Mouse (Mus musculus) megakaryocyte progenitor cell, adult 5-6 weeks (primary cell): ENCODE results near the gene Serpinb9c. TPM values are rescaled to one million over a fixed set of nuclear protein-coding genes. Genes with fewer than 3 reads are reported as not detected.
"Not testable (repeated sequence)": the region's sequence is repeated elsewhere in the genome, so short reads cannot be mapped to it uniquely, and the experiment has no call there.

Source experiments
- ATAC-seq: replicated peaks from 2 replicates; pipeline ENCODE4 v1.8.0; 2016; ENCODE audit warnings: mild to moderate bottlenecking, moderate TSS enrichment, inconsistent platforms; ENCODE audit not compliant: poor library complexity
- total RNA-seq, 2 experiments: library from RNA; stranded (forward) in 1 of 2; stranded (reverse) in 1 of 2; fragments of 157-497, 149-512 nt in 1 of 2; fragments of 200-1000 nt in 1 of 2; gene quantifications; 2 replicates each; pipeline versions ENCODE4 v1.2.3 to v1.2.4; 2015 to 2017

Gene Serpinb9c
- total RNA-seq (2015), result not detected in 2 replicates
- total RNA-seq (2017), result not detected in 2 replicates

GRCm38 (mm10) chr13:33159642-33160041 lies at the start of gene Serpinb9c:
Gene Serpinb9c (minus strand): TSS chr13:33159742.
- ATAC-seq, result no peak

- ATAC-seq, result no peak
Observed at GRCm38 (mm10) chr13:33199740-33200139, 40.2 kb upstream of the Serpinb9c start.

- ATAC-seq, result no peak
Observed at GRCm38 (mm10) chr13:33192659-33193058, 33.1 kb upstream of the Serpinb9c start, which contains the start of gene Serpinb9d. Gene Serpinb9d (plus strand): TSS chr13:33192959.

GRCm38 (mm10) chr13:33190486-33190885 lies 30.9 kb upstream of the Serpinb9c start:
- not testable (repeated sequence) for ATAC-seq

- ATAC-seq, result no peak
Observed at GRCm38 (mm10) chr13:33141435-33141834, 18.1 kb downstream of the Serpinb9c start.

GRCm38 (mm10) chr13:33137717-33138116 lies 21.8 kb downstream of the Serpinb9c start:
- no peak for ATAC-seq

GRCm38 (mm10) chr13:33113054-33113453 lies 46.5 kb downstream of the Serpinb9c start:
- no peak for ATAC-seq

- ATAC-seq, result no peak
Observed at GRCm38 (mm10) chr13:33105626-33106025, 53.9 kb downstream of the Serpinb9c start.

Other genes with a start within 250 kb of the Serpinb9c start
- gene Serpinb6b, start 194.5 kb downstream of the Serpinb9c start, total RNA-seq (2015), result 2.7 and 5.7 TPM in 2 replicates
- 2.2 and 8.1 TPM in 2 replicates for gene Serpinb6b, start 194.5 kb downstream of the Serpinb9c start, total RNA-seq (2017)
- 3.9 and 4.0 TPM in 2 replicates for gene Serpinb9, start 156.5 kb downstream of the Serpinb9c start, total RNA-seq (2015)
- 2.0 and 3.0 TPM in 2 replicates for gene Serpinb9, start 156.5 kb downstream of the Serpinb9c start, total RNA-seq (2017)
- gene Serpinb9b, start 132.3 kb downstream of the Serpinb9c start, total RNA-seq (2015), result not detected in 2 replicates
- not detected in 2 replicates for gene Serpinb9b, start 132.3 kb downstream of the Serpinb9c start, total RNA-seq (2017)
- gene Serpinb1b, start 81.2 kb downstream of the Serpinb9c start, total RNA-seq (2015), result 0.37 TPM in 1 of 2 replicates, not detected in the other
- not detected in 2 replicates for gene Serpinb1b, start 81.2 kb downstream of the Serpinb9c start, total RNA-seq (2017)
- not detected in 2 replicates for gene Serpinb9d, start 33.2 kb upstream of the Serpinb9c start, total RNA-seq (2015)
- gene Serpinb9d, start 33.2 kb upstream of the Serpinb9c start, total RNA-seq (2017), result not detected in 2 replicates
- not detected in 2 replicates for gene Serpinb9e, start 89.9 kb upstream of the Serpinb9c start, total RNA-seq (2015)
- not detected in 2 replicates for gene Serpinb9e, start 89.9 kb upstream of the Serpinb9c start, total RNA-seq (2017)
- not detected in 2 replicates for gene Serpinb9f, start 164.3 kb upstream of the Serpinb9c start, total RNA-seq (2015)
- not detected in 2 replicates for gene Serpinb9f, start 164.3 kb upstream of the Serpinb9c start, total RNA-seq (2017)
- not detected in 2 replicates for gene Gm11397, start 236.0 kb upstream of the Serpinb9c start, total RNA-seq (2015)
- gene Gm11397, start 236.0 kb upstream of the Serpinb9c start, total RNA-seq (2017), result not detected in 2 replicates